Mouse (Mus musculus) heart, embryonic 11.5 days (tissue): Measurements from ENCODE around the gene Cdc42bpa. TPM values are rescaled to one million over a fixed set of nuclear protein-coding genes. Genes with fewer than 3 reads are reported as not detected.

Source experiments
- polyA plus RNA-seq: library from polyadenylated mRNA; unstranded; fragments of >200 nt; fragmentation: Nextera tagmentation; extraction: Ambion mirVana; gene quantifications from 2 replicates; pipeline ENCODE4 v1.2.1, GENCODE M21; 2014

Gene Cdc42bpa
- polyA plus RNA-seq, 1 experiment from 2014 or later, result 13.5 TPM

Other genes with a start within 250 kb of the Cdc42bpa start
- 0.11 TPM in 1 of 2 replicates, not detected in the other for gene Kif28, start 215.2 kb upstream of the Cdc42bpa start, polyA plus RNA-seq
- gene Gm10518, start 157.1 kb upstream of the Cdc42bpa start, polyA plus RNA-seq, result 0.21 and 0.37 TPM in 2 replicates
- 24.2 and 27.0 TPM in 2 replicates for gene Ahctf1, start 156.8 kb upstream of the Cdc42bpa start, polyA plus RNA-seq
- 8.6 and 10.8 TPM in 2 replicates for gene Coq8a, start 239.1 kb downstream of the Cdc42bpa start, polyA plus RNA-seq